Mouse (Mus musculus) stomach, adult 2 months (tissue): Measurements from ENCODE around the gene Tlr13. TPM values are rescaled to one million over a fixed set of nuclear protein-coding genes. Genes with fewer than 3 reads are reported as not detected.

Experiments
- polyA plus RNA-seq: library from polyadenylated mRNA; depleted of rRNA; stranded (reverse); fragments of >200 nt; gene quantifications from 2 replicates; pipeline ENCODE4 v1.2.3, GENCODE M21; 2012; rRNA removed

The Tlr13 gene
- 0.03 and 0.06 TPM in 2 replicates for polyA plus RNA-seq

DNA sequence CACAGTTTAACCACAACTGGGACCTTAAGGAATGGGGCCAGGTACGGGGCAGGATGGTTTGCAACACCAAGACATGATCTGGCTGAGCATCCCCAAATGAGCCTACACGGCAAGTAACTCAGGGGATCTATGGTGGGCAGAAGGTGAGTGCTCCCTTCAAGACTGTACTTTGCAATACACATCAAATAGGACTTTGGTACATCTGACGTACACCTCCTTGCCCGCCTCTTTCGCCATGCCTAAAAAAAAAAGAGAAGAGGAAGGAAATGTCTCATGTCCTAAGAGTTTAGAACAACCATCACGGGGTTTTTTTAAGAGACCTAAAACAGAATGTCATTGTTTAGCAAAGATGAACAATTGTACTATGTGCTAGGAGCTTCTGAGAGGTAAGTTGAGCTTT lies at the start of gene Tlr13:
Gene Tlr13, plus strand, starts transcription at position 269 of the 400 bp plus-strand sequence.

DNA sequence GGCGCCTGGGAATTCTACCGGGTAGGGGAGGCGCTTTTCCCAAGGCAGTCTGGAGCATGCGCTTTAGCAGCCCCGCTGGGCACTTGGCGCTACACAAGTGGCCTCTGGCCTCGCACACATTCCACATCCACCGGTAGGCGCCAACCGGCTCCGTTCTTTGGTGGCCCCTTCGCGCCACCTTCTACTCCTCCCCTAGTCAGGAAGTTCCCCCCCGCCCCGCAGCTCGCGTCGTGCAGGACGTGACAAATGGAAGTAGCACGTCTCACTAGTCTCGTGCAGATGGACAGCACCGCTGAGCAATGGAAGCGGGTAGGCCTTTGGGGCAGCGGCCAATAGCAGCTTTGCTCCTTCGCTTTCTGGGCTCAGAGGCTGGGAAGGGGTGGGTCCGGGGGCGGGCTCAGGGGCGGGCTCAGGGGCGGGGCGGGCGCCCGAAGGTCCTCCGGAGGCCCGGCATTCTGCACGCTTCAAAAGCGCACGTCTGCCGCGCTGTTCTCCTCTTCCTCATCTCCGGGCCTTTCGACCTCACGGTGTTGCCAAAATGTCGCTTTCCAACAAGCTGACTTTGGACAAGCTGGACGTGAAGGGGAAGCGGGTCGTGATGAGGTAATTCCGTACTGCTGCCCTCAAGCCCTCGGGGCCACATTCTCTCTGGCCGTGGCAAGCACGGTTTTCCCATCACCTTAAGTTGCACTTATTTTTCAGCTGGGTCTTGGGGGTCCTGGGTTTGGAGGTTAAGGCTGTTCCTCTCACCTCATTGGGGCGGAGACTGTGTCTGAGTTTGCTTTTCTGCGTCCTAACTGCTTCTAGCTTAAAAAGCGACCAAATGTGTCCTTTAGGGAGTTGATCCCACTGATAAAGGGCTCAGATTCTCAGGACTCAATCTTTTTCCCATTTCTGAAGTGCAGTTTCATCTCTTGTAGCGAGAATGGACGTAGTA lies 44.0 kb downstream of the Tlr13 start, which contains the start of gene Pgk1:
Gene Pgk1, plus strand, starts transcription at position 388 of the 937 bp plus-strand sequence.

Other genes starting within 250 kb of the Tlr13 start
- 4.0 and 5.9 TPM in 2 replicates for gene Atrx, start 213.8 kb upstream of the Tlr13 start, polyA plus RNA-seq
- gene Magt1, start 131.3 kb upstream of the Tlr13 start, polyA plus RNA-seq, result 0.92 and 1.8 TPM in 2 replicates
- 52.5 and 71.1 TPM in 2 replicates for gene Cox7b, start 127.5 kb upstream of the Tlr13 start, polyA plus RNA-seq
- gene Atp7a, start 115.9 kb upstream of the Tlr13 start, polyA plus RNA-seq, result 0.31 and 0.67 TPM in 2 replicates
- 21.5 and 22.9 TPM in 2 replicates for gene Pgk1, start 43.9 kb downstream of the Tlr13 start, polyA plus RNA-seq
- gene Taf9b, start 78.0 kb downstream of the Tlr13 start, polyA plus RNA-seq, result 0.46 and 0.80 TPM in 2 replicates
- gene Fnd3c2, start 112.2 kb downstream of the Tlr13 start, polyA plus RNA-seq, result not detected in 2 replicates